In the genomic region with DNA sequence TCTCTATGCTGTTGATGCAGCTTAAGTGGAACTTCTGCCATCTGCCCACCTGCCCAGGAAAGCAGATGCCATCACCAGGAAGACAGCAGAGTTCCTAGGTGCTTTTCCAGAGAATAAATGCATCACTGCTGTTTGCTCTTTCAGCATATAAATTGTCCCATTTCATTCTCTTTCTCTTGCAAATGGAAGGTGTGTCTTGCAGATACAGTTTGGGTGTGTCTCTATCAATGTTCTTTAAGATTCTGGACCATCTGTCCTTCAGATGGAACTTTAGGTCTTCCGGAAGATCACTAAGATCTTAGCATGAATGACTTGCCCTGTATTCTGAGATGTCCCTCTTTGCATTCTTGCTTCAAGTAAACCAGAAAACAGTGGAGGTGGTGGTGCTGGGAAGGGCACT, we compare ENCODE assay signal across 9 mouse cellular contexts. TPM values are rescaled to one million over a fixed set of nuclear protein-coding genes. Genes with fewer than 3 reads are reported as not detected.
DNase-seq lines count a peak whose midpoint lies in the region; ATAC-seq and TF ChIP-seq lines count a peak whose summit lies in the region.
"Had no signal": no experiment of that assay in that cellular context is flagged by ENCODE, and none has a peak within 500 bp of the region (broad histone marks: within the 10 kb centered on the region; RNA-seq: fewer than 3 reads in every experiment).

No protein-coding gene starts in this region.

- intact Hi-C loops in gastrocnemius, adult 2 months (cut with DNase I) = loop anchor here (5.0 kb wide), 1 partner anchor 416 kb away; no protein-coding TSS in a partner anchor
- intact Hi-C loops in gastrocnemius, postnatal 14 days (cut with DNase I; ENCODE audit: low total_unique reads) = no loop called here

- peaks cover 3 to 21% of the 10 kb centered on the region in 2 experiments; a peak in 3 of 4 replicates for H3K4me1 ChIP-seq in ES-E14 (ENCODE audit: control insufficient read depth in 2 of 2, insufficient read depth in 2 of 2, low read length in 2 of 2, poor library complexity in 1 of 2)
- peaks cover 6% of the 10 kb centered on the region; the same call in 1 of the 2 replicates for H3K4me1 ChIP-seq in hindbrain, embryonic 12.5 days
- H3K4me1 ChIP-seq in liver, postnatal 0 days (ENCODE audit: insufficient read depth) = peaks cover 3% of the 10 kb centered on the region; the same call in 1 of the 2 replicates

- peak overlapping the region; percentile 79 for H3K4me2 ChIP-seq in hindbrain, embryonic 12.5 days (replicated peaks)
- H3K4me2 ChIP-seq in liver, postnatal 0 days (ENCODE audit: low read depth, low read length) = peak overlapping the region; percentile 79

- WGBS in hindbrain, embryonic 12.5 days = 48% methylated on average over 1 of the region's 1 CpGs
- 59% methylated on average over 1 of the region's 1 CpGs for WGBS in liver, postnatal 0 days (ENCODE audit: insufficient replicate concordance)

- no peak for DNase-seq in gastrocnemius, adult 2 months
- no peak for DNase-seq in gastrocnemius, postnatal 14 days
- DNase-seq in ES-E14 (ENCODE audit: low read depth, low spot score) = peak; percentile 60
- DNase-seq in liver, postnatal 0 days = no peak
- no peak for DNase-seq in urinary bladder, postnatal 14 days (ENCODE audit: low spot score)
- no peak for DNase-seq in layer of hippocampus, postnatal 36 days
- no peak for DNase-seq in urinary bladder, adult 18-20 months (ENCODE audit: low spot score in 2 of 2)

- in situ Hi-C loops in ES-E14 (cut with MboI; ENCODE audit: low sequenced_read_pairs in 2 of 2, unreplicated experiment in 2 of 2) = no loop called here

- no peak overlapping the region for H3K9ac ChIP-seq in ES-E14 (ENCODE audit: insufficient read depth, low read depth, low read length, poor library complexity, severe bottlenecking)
- H3K9ac ChIP-seq in hindbrain, embryonic 12.5 days = no peak overlapping the region
- no peak overlapping the region; the same call in 1 of the 2 replicates for H3K9ac ChIP-seq in liver, postnatal 0 days (replicated peaks)

- no peaks in the 10 kb centered on the region for H3K9me3 ChIP-seq in ES-E14 (ENCODE audit: control insufficient read depth, insufficient read depth, low read depth, low read length)
- H3K9me3 ChIP-seq in hindbrain, embryonic 12.5 days (replicated peaks) = no peaks in the 10 kb centered on the region
- no peaks in the 10 kb centered on the region for H3K9me3 ChIP-seq in liver, postnatal 0 days (ENCODE audit: low read length)

- TF ChIP-seq EP300 in liver, postnatal 0 days (IDR thresholded peaks at IDR 0.05; ENCODE audit: low read depth) = no peak

- H3K27ac ChIP-seq in gastrocnemius, adult 2 months = no peak overlapping the region
- H3K27ac ChIP-seq in ES-E14 (ENCODE audit: insufficient read depth, low read depth, low read length, poor library complexity, severe bottlenecking) = peak overlapping the region; percentile 97; the same call in 1 of the 2 replicates
- H3K27ac ChIP-seq in hindbrain, embryonic 12.5 days = no peak overlapping the region
- no peak overlapping the region; the same call in 1 of the 2 replicates for H3K27ac ChIP-seq in liver, postnatal 0 days (ENCODE audit: low read depth)

- peaks cover 3% of the 10 kb centered on the region; the same call in 1 of the 2 replicates for H3K27me3 ChIP-seq in hindbrain, embryonic 12.5 days
- H3K27me3 ChIP-seq in liver, postnatal 0 days (ENCODE audit: insufficient read depth, low read length) = no peaks in the 10 kb centered on the region

- no peaks in the 10 kb centered on the region for H3K36me3 ChIP-seq in ES-E14 (ENCODE audit: control insufficient read depth, insufficient read depth, low read length, poor library complexity, severe bottlenecking)
- no peaks in the 10 kb centered on the region for H3K36me3 ChIP-seq in hindbrain, embryonic 12.5 days
- H3K36me3 ChIP-seq in liver, postnatal 0 days (replicated peaks; ENCODE audit: insufficient read depth, low read length) = no peaks in the 10 kb centered on the region

- no peak for ATAC-seq in hindbrain, embryonic 12.5 days (ENCODE audit: low FRiP score)
- ATAC-seq in liver, postnatal 0 days = no peak

- H3K4me3 ChIP-seq in gastrocnemius, adult 2 months = peak overlapping the region; percentile 90
- H3K4me3 ChIP-seq in ES-E14 (ENCODE audit: insufficient read depth in 1 of 2, low read depth in 1 of 2, low read length in 2 of 2, poor library complexity in 1 of 2, severe bottlenecking in 1 of 2) = peak overlapping the region; percentile 78 to 97
- peak overlapping the region; percentile 75; the same call in 1 of the 2 replicates for H3K4me3 ChIP-seq in hindbrain, embryonic 12.5 days
- peak overlapping the region; percentile 68; the same call in 1 of the 2 replicates for H3K4me3 ChIP-seq in liver, postnatal 0 days (ENCODE audit: low read depth, low read length)

- TF ChIP-seq CTCF in gastrocnemius, adult 2 months (IDR thresholded peaks at IDR 0.05) = no peak
- no peak for TF ChIP-seq CTCF in liver, postnatal 0 days (IDR thresholded peaks at IDR 0.05; ENCODE audit: low read depth)

TF ChIP-seq in ES-E14, 5 proteins besides CTCF, POLR2A, EP300 and RAD21:
- TF ChIP-seq MAFK (IDR thresholded peaks at IDR 0.05; ENCODE audit: insufficient read depth, low read depth, low read length) = no peak
- TF ChIP-seq ZC3H11A (IDR thresholded peaks at IDR 0.05; ENCODE audit: borderline replicate concordance, low read depth, low read length) = no peak
- TF ChIP-seq CHD2 (IDR thresholded peaks at IDR 0.05; ENCODE audit: low read depth, low read length) = no peak; the same call in 1 of the 2 replicates
- no peak for TF ChIP-seq ZNF384 (IDR thresholded peaks at IDR 0.05; ENCODE audit: low read depth, low read length)

RNA-seq across cellular contexts. Expression of gene Vegfc, which starts 1.1 kb away (rescaled TPM):
- 1 to 10 TPM; 1.3 to 1.5 TPM for total RNA-seq in gastrocnemius, adult 2 months (2021)
- total RNA-seq in gastrocnemius, postnatal 14 days (2021) = 1 to 10 TPM; 2.1 to 3.2 TPM
- total RNA-seq in ES-E14 (2012; rRNA removed) = 20.1 and 32.6 TPM in 2 replicates
- 7.5 and 8.4 TPM in 2 replicates for polyA plus RNA-seq in hindbrain, embryonic 12.5 days (2016; fragmentation: Nextera tagmentation; extraction: Ambion mirVana)
- 2.5 and 3.1 TPM in 2 replicates for polyA plus RNA-seq in liver, postnatal 0 days (2015; fragmentation: Nextera tagmentation; extraction: Ambion mirVana)
- 1 to 10 TPM; 2.5 to 4.0 TPM for total RNA-seq in layer of hippocampus, postnatal 36 days (2021)
- polyA plus RNA-seq: erythroblast, embryonic 14.5 days had no signal
